Mouse (Mus musculus): ENCODE results near the gene Nt5dc3.

Nt5dc3 gene

DNA sequence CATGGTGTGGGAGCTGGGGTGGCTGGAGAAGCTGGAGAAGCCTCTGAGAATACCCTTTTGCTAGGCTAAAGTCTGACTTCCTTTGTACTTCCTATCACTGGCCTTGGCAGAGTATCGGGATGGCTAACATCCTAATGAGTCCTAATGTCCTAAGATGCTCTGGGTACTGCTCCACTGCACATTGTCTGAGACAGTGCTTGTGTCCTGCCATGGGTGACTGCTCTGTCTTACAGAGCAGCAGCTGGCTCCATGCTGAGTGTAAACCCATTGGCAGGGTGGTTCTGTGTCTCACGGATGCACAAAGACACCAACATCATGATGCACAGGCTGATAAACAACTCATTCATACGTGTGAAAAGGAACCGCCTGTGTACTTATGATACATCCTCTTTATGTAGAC is 70.3 kb downstream of the Nt5dc3 start:
- in situ Hi-C loops (cut with MboI; ENCODE audit: unreplicated experiment in 2 of 2), result loop anchor here in 1 of 2 experiments (10.0 kb wide), 1 partner anchor 364 kb away; no protein-coding TSS in a partner anchor

DNA sequence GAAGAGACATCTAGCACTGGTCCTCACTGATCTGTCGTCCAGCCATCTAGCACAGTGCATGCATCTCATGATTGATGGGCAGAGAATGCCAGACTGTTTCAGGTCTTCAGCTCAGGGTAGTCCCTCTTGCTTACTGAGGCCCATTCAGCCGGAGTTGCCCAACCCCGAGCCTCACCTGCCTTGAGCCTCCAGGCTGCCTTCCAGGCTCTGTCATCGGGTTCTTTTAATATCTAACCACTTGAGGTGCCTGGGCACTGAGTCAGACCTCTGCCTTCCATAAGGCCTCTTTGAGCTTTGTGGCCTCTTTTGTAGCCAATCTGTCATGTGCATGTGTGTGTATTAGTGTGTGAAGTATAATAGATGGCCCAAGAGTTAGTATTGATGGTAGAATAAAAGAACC is 70.7 kb downstream of the Nt5dc3 start:
- in situ Hi-C loops (cut with MboI; ENCODE audit: unreplicated experiment in 2 of 2), result loop anchor here in 1 of 2 experiments (10.0 kb wide), 1 partner anchor 365 kb away; no protein-coding TSS in a partner anchor

DNA sequence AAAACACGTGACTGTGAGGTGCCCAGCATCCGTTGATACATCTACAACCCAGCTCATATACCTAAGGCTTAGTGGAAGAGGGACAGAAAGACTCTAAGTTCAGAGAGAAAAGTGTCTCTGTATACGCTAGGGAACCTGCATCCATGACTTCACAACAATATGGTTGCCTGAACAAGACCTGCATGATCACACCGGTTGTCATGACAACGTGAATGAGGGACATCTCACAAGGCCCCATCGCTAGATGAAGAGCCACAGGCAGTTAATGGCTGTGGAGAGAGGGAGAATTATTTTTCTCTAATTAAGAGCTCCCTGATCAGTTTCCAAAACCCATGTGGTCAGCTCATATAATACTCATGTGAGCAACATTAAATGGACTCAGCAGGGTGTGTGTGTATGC is 73.4 kb downstream of the Nt5dc3 start:
- in situ Hi-C loops (cut with MboI; ENCODE audit: unreplicated experiment in 2 of 2), result no loop called here

DNA sequence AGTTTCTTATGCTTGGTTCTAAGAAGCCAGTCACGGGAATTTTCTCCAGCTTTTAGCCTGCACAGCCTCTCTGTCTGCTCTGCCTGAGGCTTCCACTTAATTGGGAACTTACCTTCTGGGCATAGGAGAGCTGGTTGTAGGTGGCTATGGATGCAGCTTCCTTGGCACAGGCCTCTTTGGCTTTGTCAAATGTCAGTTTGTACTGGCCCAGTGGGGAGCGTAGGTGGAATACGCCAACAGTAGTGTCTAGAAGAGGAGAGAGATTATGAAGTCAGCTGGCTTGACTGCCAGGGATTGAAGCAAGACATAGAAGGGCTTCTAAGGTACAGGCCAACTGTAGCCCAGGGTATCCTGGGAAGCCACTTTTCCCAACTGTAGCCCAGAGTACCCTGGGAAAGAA is 74.6 kb downstream of the Nt5dc3 start:
- in situ Hi-C loops (cut with MboI; ENCODE audit: unreplicated experiment in 2 of 2), result no loop called here

DNA sequence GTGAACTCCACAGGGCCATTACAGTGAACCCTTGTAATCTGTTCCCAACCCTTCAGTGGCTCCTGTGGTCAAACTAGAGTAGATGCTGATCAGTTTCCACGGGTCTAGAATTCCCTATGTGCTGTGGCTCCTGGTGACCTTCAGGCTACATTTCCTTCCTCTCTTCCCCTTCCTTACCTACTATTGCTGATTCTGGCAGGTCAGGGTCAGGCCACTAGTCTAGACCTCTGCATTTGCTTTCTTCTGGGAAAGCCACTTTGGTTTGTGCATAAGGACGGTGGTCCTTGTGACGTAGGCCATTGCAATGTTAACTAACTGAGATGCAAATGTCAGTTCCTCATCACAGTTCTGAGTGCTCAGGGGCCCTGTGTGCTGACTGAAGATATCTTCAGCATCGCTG is 81.6 kb downstream of the Nt5dc3 start:
- in situ Hi-C loops (cut with MboI; ENCODE audit: unreplicated experiment in 2 of 2), result no loop called here

DNA sequence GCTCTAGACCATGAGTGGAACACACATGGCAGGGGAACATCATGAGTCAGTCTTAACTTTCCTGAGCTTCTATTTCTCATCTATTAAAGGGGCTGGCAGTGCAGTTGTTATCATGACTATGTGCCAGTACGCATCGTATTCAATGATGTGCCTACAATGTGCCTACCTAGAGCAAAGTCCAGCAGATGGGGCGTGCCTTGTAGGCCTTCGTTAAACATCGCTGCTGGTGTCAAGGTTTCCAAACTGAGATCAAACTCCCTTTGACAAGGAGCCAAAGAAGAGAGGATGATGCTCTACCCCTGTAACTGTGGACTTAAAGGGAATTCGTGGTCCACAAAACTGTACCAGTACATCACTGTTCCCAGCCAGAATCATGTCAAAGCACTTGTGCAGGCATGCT is 83.7 kb downstream of the Nt5dc3 start:
- in situ Hi-C loops (cut with MboI; ENCODE audit: unreplicated experiment in 2 of 2), result no loop called here

DNA sequence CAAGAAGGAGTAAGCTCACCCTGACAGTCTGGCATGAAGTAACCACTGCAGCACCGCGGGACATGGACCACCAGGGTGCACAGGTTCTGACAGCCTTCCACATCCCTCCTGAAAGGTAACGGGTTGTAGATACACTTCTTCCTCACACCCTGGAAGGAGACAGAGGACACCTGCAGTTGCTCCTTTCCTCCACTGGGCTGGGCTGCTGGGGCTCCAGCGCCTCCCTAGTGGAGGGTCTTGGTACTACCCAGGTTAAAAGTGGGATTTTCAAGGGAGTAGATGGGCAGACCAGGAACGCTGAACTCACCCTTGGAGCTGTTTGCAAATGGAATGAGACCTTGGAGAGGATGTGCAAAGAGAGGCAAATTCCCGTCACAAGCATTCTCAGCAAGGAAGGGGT is 84.6 kb downstream of the Nt5dc3 start:
- in situ Hi-C loops (cut with MboI; ENCODE audit: unreplicated experiment in 2 of 2), result no loop called here

DNA sequence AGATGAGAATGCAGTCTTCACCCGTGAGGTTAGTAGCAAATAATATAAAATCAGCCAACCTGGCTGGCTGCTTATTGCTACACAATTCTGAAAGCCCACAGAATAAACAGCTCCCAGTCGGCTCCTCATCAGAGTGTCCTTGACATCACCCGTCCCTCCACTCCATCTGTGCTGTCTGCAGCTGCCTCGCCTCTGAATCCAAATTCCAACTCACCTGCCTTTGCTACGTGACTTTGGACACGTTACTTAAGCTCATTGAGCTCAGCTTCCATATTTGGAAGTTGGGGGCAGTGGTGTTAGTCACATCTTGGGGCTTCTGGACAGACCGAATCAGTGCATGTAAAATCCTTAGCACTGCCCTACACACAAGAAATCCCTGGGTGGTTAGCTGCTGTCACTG is 93.3 kb downstream of the Nt5dc3 start:
- in situ Hi-C loops (cut with MboI; ENCODE audit: unreplicated experiment in 2 of 2), result no loop called here

DNA sequence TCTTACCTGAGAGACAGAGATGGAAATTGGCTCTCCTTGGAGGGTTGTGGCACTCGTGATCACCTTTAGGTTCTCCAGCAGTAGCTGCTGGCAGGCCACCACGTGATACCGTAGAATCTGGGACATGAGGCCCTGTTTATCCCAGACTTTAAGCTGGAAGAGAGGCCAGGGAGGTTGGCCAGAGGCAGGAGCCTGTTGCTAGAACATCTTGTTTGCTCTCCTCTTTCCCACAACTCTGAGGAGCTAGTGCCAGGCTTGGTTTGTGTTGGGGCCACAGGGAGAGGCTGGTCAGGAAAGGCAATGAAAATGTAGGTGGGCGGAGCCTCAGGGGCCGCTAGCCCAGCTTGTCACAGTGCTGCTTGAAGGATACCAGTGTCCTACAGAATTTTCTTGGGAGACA is 93.8 kb downstream of the Nt5dc3 start:
- in situ Hi-C loops (cut with MboI; ENCODE audit: unreplicated experiment in 2 of 2), result no loop called here

DNA sequence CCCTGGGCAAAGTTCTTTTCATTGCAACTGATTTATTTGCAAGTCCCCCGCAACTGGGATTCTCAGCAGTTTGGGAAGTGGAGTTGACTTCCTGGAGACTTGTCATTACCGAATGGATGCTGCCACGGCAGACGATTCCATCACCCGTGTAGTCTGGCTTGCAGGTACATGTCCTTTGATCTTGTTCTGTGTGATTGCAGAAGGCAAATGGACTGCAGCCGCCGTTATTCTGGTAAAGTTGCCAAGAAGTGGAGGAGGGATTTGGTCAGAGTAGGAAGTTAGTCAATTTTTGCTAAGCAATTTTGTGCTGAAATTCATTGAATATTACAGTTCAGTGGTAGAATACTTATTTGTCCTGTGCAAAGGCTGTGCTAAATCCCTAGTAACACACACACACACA is 99.9 kb downstream of the Nt5dc3 start:
- in situ Hi-C loops (cut with MboI; ENCODE audit: unreplicated experiment in 2 of 2), result no loop called here

DNA sequence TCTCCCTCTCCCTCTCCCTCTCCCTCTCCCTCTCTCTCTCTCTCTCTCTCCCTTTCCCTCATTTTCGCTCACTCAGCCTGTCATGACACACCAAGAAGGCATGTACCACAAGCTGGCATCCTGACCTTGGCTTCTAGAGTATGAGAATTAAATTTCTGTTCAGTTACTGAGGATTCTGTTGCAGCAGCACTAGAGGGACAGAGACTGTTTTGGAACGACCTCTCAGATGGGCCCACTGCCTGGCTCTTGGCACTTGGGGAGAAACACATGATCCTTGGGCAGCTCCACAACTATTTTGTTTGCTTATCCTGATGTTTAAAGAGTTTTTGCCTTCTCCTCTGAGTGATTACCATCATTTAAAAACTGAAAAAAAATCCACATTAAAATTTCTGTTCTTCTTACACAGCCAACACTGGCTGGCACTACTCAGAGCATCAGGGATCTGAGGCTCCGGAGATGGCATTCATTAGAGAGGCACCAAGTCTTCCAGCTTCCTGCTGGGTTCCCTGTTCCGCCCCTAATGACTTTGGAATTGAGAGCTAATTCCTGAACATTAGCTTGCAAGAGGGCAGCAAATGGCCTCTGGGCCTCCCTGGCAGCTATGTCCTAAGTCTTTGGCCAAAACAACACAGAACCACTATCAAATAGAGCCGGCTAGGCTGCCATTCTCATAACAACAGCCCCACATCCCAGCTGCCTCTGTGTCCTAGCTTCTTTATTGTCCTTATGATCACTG is 101.4 kb downstream of the Nt5dc3 start:
- in situ Hi-C loops (cut with MboI; ENCODE audit: unreplicated experiment in 2 of 2), result no loop called here

DNA sequence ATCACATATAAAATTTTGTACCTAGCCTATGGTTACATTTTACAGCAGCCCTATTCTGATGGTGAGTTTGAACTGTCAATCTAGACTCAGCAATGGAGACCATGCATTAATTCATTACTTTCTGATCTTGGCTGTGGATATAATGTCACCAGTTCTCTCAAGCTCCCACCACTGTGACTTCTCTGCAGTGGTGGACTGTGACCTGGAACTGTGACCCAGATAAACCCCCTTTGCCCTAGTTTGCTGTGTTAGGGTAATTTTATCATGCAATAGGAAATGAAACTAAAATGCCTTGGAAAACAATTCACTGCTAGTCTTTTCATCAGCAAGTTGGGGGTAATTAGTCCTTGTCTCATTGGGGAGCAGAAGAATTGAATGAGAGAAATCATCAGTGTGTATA is 102.6 kb downstream of the Nt5dc3 start:
- in situ Hi-C loops (cut with MboI; ENCODE audit: unreplicated experiment in 2 of 2), result no loop called here

DNA sequence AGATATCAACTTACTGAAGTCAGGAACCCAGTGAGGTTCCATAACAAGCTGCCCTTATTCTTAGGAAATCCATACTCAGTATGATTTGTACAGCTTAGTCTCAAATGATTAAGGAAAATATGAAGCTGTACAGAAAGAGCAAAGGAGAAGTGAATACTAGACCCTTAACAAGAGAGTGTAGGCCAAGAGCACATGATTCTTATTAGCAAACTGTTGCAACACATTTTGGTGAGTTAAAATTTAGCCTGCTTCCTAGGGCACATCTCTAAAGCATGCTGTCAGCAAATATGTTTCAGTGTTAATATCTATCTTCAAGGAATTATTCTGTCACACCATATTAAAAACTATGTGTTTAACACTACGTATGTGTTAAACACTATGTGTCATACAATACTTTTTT is 107.6 kb downstream of the Nt5dc3 start:
- in situ Hi-C loops (cut with MboI; ENCODE audit: unreplicated experiment in 2 of 2), result no loop called here

All from v-Abl transformed pro-B cells (cell line).